17 mouse cellular contexts compared by ENCODE assay signal in genomic region chr6:51613661-51614060, GRCm38 (mm10).
DNase-seq lines count a peak whose midpoint lies in the region; ATAC-seq lines count a peak whose summit lies in the region.
"Had no signal": no experiment of that assay in that cellular context is flagged by ENCODE, and none has a peak within 500 bp of the region (broad histone marks: within the 10 kb centered on the region; RNA-seq: fewer than 3 reads in every experiment).

No protein-coding gene starts in this region.

- no peak overlapping the region for H3K9ac ChIP-seq in hindbrain, embryonic 13.5 days
- no peak overlapping the region for H3K9ac ChIP-seq in midbrain, embryonic 15.5 days
- H3K9ac ChIP-seq: liver, embryonic 13.5 days had no signal

- peaks cover 26% of the 10 kb centered on the region for H3K4me1 ChIP-seq in hindbrain, embryonic 13.5 days (replicated peaks)
- peaks cover 16% of the 10 kb centered on the region for H3K4me1 ChIP-seq in midbrain, embryonic 15.5 days

- no peaks in the 10 kb centered on the region for H3K9me3 ChIP-seq in hindbrain, embryonic 13.5 days
- no peaks in the 10 kb centered on the region for H3K9me3 ChIP-seq in midbrain, embryonic 15.5 days
- H3K9me3 ChIP-seq: heart, embryonic 13.5 days; limb, embryonic 12.5 days; liver, embryonic 13.5 days had no signal

- no peaks in the 10 kb centered on the region for H3K27me3 ChIP-seq in hindbrain, embryonic 13.5 days
- H3K27me3 ChIP-seq in midbrain, embryonic 15.5 days (replicated peaks): no peaks in the 10 kb centered on the region

- no peak overlapping the region for H3K4me2 ChIP-seq in hindbrain, embryonic 13.5 days
- H3K4me2 ChIP-seq in midbrain, embryonic 15.5 days: no peak overlapping the region

- WGBS in hindbrain, embryonic 13.5 days: 45% methylated on average over 11 of the region's 11 CpGs
- 67% methylated on average over 11 of the region's 11 CpGs for WGBS in midbrain, embryonic 15.5 days

- H3K4me3 ChIP-seq in hindbrain, embryonic 13.5 days: no peak overlapping the region
- H3K4me3 ChIP-seq in midbrain, embryonic 15.5 days: no peak overlapping the region

- peak overlapping the region; percentile 97 for H3K27ac ChIP-seq in hindbrain, embryonic 13.5 days
- H3K27ac ChIP-seq in midbrain, embryonic 15.5 days: peak overlapping the region; percentile 93; the same call in 1 of the 2 replicates
- H3K27ac ChIP-seq: heart, embryonic 13.5 days; limb, embryonic 12.5 days; liver, embryonic 13.5 days had no signal

- peak; percentile 23 for DNase-seq in lung, postnatal 36 days
- no peak for DNase-seq in lung, postnatal 4 days
- DNase-seq in R1 (ENCODE audit: low read depth, low spot score): peak; percentile 36
- DNase-seq in urinary bladder, adult 2 months (ENCODE audit: low spot score): no peak
- DNase-seq in kidney, adult 8-10 months: no peak
- DNase-seq: cerebellum, adult 2 months; cerebellum, postnatal 36 days; gastrocnemius, postnatal 14 days; heart, adult 18-20 months; kidney, adult 9 months; kidney, postnatal 4 days; liver, embryonic 13.5 days; thymus, adult 2 months had no signal

- ATAC-seq in hindbrain, embryonic 13.5 days (ENCODE audit: low FRiP score): no peak; the same call in 1 of the 2 replicates
- ATAC-seq in midbrain, embryonic 15.5 days (replicated peaks): no peak

- H3K36me3 ChIP-seq in hindbrain, embryonic 13.5 days: no peaks in the 10 kb centered on the region
- no peaks in the 10 kb centered on the region for H3K36me3 ChIP-seq in midbrain, embryonic 15.5 days (replicated peaks)
- H3K36me3 ChIP-seq: heart, embryonic 13.5 days; limb, embryonic 12.5 days; liver, embryonic 13.5 days had no signal

Comparison
In these comparisons a context has a peak if more than half of its experiments do, and no peak if none do; other contexts are left out.
1. DNase-seq: peak in lung, postnatal 36 days (single experiment) and R1 (single experiment); none in lung, postnatal 4 days (0 of 2), urinary bladder, adult 2 months (single experiment) and kidney, adult 8-10 months (0 of 2).